In the genomic region with DNA sequence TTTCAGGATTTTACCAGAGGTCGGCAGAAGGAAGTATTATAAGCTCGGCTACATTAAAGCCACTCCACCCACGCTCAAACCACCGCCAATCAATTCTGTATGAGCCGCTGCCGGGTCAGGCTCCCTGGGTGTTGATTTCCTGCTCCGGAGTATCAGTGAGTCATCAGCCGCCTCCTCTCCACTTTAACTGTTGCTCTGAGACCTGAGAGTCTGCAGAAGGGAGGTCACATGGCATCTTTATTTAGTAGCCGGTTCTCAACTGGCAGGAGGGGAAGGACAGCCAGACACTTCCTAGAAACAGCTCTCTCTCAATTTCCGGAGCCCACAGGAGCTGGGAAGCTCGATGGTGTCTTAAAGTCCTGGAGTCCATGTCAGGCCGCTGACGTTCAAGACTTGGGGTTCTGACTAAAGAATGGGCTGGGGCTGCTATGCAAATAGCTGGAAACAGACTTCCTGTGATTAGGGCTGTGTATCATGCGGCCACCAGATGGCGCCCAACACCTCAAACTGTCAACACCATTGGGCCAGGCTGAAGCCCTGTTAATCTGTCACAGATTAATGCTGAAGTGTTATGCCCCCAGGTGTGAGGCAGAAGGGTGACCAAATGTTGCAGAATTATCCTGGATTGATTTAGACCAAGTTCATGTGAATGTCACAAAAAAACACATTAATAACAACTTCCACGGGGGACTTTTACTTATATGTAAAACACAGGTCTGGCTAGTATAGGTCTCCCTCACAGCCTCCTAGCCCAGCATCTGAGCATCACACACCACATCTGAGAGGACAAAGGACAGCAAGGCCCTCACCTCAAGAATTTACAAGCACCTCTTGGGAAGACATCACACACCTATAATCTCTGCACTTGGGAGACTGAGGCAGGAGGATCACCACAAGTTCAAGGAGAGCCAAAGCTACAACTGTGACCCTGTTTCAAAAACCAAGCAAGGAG, we compare ENCODE assay signal across 1 mouse cellular context.
TF ChIP-seq lines count a peak whose summit lies in the region.

No protein-coding gene starts in this region.

TF ChIP-seq in CH12.LX, 34 proteins besides CTCF, POLR2A, EP300 and RAD21 (continued from another document):
- TF ChIP-seq JUND (conservative IDR thresholded peaks at IDR 0.05; ENCODE audit: low read depth, low read length) (no peak), RCOR1 (conservative IDR thresholded peaks at IDR 0.05; ENCODE audit: low read depth, low read length) (no peak), NRF1 (IDR thresholded peaks at IDR 0.05; ENCODE audit: low read depth, low read length) (0 out of 2 replicates have a peak, but pooled peaks have one; percentile 32), ETS1 (conservative IDR thresholded peaks at IDR 0.05; ENCODE audit: low read depth, low read length) (peak; percentile 43; the same call in 1 of the 2 replicates), MXI1 (IDR thresholded peaks at IDR 0.05; ENCODE audit: low read depth, low read length) (peak; percentile 77), ZNF384 (IDR thresholded peaks at IDR 0.05; ENCODE audit: low read depth, low read length) (no peak), ZMIZ1 (IDR thresholded peaks at IDR 0.05; ENCODE audit: low read depth, low read length) (peak; percentile 56; the same call in 1 of the 2 replicates), MAFK (IDR thresholded peaks at IDR 0.05; ENCODE audit: insufficient replicate concordance, low read length) (no peak), PAX5 (IDR thresholded peaks at IDR 0.05; ENCODE audit: low read length) (no peak), MAX (IDR thresholded peaks at IDR 0.05; ENCODE audit: low read length) (peak; percentile 70; the same call in 1 of the 2 replicates), MAZ (IDR thresholded peaks at IDR 0.05; ENCODE audit: low read depth, low read length) (no peak), MYC (IDR thresholded peaks at IDR 0.05; ENCODE audit: low read depth, low read length) (peak; percentile 50), BHLHE40 (IDR thresholded peaks at IDR 0.05; ENCODE audit: low read depth, low read length) (peak; percentile 7), USF1 (IDR thresholded peaks at IDR 0.05; ENCODE audit: low read depth, low read length) (peak; percentile 73), E2F4 (IDR thresholded peaks at IDR 0.05; ENCODE audit: insufficient replicate concordance, low read depth, low read length) (no peak), ZKSCAN1 (IDR thresholded peaks at IDR 0.05; ENCODE audit: borderline replicate concordance, low read depth, low read length) (no peak), JUN (IDR thresholded peaks at IDR 0.05; ENCODE audit: insufficient read depth, low read depth, low read length) (no peak)
